Mouse (Mus musculus) kidney, adult 2 months (tissue): ENCODE data around the gene Adipor2.

Experiments used
- CTCF ChIP-seq: fragments of 200-500 bp; conservative IDR thresholded peaks from 2 replicates; pipeline ENCODE4 v1.5.1; 2011; ENCODE audit warnings: low read depth, mild to moderate bottlenecking, control low read depth, low read length, moderate library complexity, mixed read lengths; ENCODE audit not compliant: insufficient read depth, insufficient read length
- POLR2A ChIP-seq: fragments of 200-500 bp; IDR thresholded peaks from one replicate; pipeline ENCODE4 v1.6.1; 2011; ENCODE audit warnings: low read depth, low read length, control low read depth

GRCm38 (mm10) chr6:119321752-119322151, 95.8 kb downstream of the Adipor2 start:
- TF ChIP-seq CTCF (no peak), POLR2A (no peak)
